Mouse (Mus musculus): ENCODE measurements around the gene Cct7. TPM values are rescaled to one million over a fixed set of nuclear protein-coding genes. Genes with fewer than 3 reads are reported as not detected.
A peak's percentile ranks its signal among the peaks of the same experiment; 100 is the strongest.

Gene Cct7
- polyA plus RNA-seq, 1 experiment from 2014 or later, result 591 TPM

DNA sequence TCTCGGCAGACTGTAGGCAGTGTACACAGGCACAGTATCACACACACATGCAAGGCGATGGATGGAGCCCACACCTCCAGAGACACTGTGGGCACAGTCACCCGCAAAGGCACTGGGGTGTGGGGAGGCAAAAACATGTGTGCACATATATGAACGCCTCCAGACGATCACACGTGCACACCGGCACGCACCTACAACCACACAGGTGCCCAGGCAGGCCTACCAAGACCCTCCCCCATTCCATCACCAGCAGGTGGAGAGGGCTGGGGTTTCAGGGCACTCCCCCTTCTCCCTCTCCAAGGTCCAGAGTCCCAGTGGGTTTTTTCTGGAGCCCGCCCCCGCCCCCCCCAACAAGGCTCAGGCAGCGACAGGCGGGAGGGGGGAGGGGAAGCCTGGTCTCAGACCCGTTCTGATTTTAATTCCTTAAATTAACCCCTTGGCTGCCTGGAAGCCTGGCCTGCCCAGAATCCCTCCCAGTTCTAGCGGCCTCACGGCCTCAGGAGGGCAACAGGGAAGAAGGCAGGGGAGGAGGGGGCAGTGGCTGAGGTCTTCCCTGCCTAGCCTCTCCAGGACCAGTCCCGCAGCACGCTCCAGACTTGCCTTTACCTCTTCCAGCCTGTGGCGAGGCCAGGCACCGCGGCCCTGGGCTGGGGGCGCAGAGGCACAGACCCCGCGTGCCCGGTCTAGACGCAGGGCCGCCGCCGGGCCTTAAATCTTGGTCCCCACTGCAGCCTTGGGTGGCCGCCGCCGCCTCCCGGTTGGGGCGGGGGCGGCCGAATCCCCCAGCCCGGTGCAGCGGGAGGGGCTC, 51.0 kb downstream of the Cct7 start:
- H3K27ac ChIP-seq (replicated peaks; ENCODE audit: low read depth, low read length), result peak overlapping the region; percentile 86
- ATAC-seq (ENCODE audit: low FRiP score, low TSS enrichment) (peak; percentile 82), DNase-seq (peak; percentile 70)
- peaks cover 14% of the 10 kb centered on the region for H3K4me1 ChIP-seq (ENCODE audit: control insufficient read depth, insufficient read depth, low read length)
- H3K27me3 ChIP-seq (ENCODE audit: control insufficient read depth, insufficient read depth, low read length), result no peaks in the 10 kb centered on the region
- H3K9ac ChIP-seq (replicated peaks; ENCODE audit: low read length), result peak overlapping the region; percentile 90
- H3K9me3 ChIP-seq (ENCODE audit: control insufficient read depth, low read length), result no peaks in the 10 kb centered on the region
- no peaks in the 10 kb centered on the region for H3K36me3 ChIP-seq (ENCODE audit: control insufficient read depth, insufficient read depth, low read length)
- peak overlapping the region; percentile 74 for H3K4me3 ChIP-seq (replicated peaks; ENCODE audit: low read depth, low read length)
- H3K4me2 ChIP-seq (ENCODE audit: low read length), result peak overlapping the region; percentile 81
- WGBS, result under 1% methylated on average over 37 of the region's 37 CpGs

DNA sequence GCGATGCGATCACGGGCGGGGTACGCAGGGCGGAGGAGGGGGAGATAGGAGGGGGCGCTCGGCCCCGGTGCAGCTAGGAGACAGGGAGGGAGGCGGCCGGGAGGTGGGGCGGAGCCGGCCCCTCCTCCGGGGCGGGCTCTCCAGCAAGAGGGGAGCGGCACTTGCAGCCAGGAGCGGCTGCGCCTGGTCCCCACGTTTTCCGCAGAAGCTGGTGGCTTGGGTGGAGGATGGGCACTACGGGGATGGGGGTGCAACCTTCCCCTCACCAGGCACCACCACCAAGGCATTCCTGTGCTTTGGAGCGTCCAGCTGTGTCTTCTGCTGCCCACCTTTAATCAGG, 51.6 kb downstream of the Cct7 start, which contains the start of gene Fbxo41:
TSS of gene Fbxo41 (minus strand) at position 84 of the 340 bp plus-strand sequence.
- WGBS, result under 1% methylated on average over 22 of the region's 22 CpGs
- H3K27ac ChIP-seq (replicated peaks; ENCODE audit: low read depth, low read length), result peak within 1 kb of the TSS; percentile 86
- peak; percentile 85 for ATAC-seq (ENCODE audit: low FRiP score, low TSS enrichment)

DNA sequence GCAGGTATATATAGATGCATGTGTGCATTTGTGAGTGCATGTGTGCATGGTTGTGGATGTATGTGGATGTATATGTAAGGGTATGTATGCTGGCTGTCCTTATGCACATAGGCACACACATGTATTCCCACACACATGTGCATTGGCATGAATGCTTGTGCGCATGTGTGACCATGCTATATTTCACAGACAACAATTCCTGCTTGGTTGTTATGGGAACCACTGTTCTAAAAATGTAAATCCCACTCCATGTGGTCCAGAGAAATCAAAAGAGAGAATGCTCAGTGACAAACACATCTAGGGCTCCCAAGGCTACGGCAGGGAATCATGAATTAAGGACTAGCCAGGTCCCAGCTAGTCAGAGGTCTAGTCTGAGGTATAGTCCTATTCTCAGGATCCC, 53.6 kb downstream of the Cct7 start:
- no peak for ATAC-seq (ENCODE audit: low FRiP score, low TSS enrichment)
- H3K4me2 ChIP-seq (ENCODE audit: low read length), result no peak overlapping the region
- H3K4me3 ChIP-seq (replicated peaks; ENCODE audit: low read depth, low read length), result no peak overlapping the region
- H3K36me3 ChIP-seq (ENCODE audit: control insufficient read depth, insufficient read depth, low read length), result no peaks in the 10 kb centered on the region
- no peaks in the 10 kb centered on the region for H3K9me3 ChIP-seq (ENCODE audit: control insufficient read depth, low read length)
- peaks cover 14% of the 10 kb centered on the region for H3K4me1 ChIP-seq (ENCODE audit: control insufficient read depth, insufficient read depth, low read length)
- WGBS, result 30% methylated on average over 2 of the region's 2 CpGs
- H3K9ac ChIP-seq (replicated peaks; ENCODE audit: low read length), result no peak overlapping the region
- peaks cover 12% of the 10 kb centered on the region for H3K27me3 ChIP-seq (ENCODE audit: control insufficient read depth, insufficient read depth, low read length)
- DNase-seq, result no peak
- H3K27ac ChIP-seq (replicated peaks; ENCODE audit: low read depth, low read length), result no peak overlapping the region

More for the DNA sequence above, 51.6 kb downstream of the Cct7 start, which contains the start of gene Fbxo41:
- Histone ChIP-seq H3K27me3 (ENCODE audit: control insufficient read depth, insufficient read depth, low read length) (no peaks in the 10 kb centered on the region), H3K9ac (replicated peaks; ENCODE audit: low read length) (peak within 1 kb of the TSS; percentile 90), H3K9me3 (ENCODE audit: control insufficient read depth, low read length) (no peaks in the 10 kb centered on the region), H3K4me3 (replicated peaks; ENCODE audit: low read depth, low read length) (peak within 1 kb of the TSS; percentile 74), H3K4me1 (ENCODE audit: control insufficient read depth, insufficient read depth, low read length) (peaks cover 14% of the 10 kb centered on the region), H3K36me3 (ENCODE audit: control insufficient read depth, insufficient read depth, low read length) (no peaks in the 10 kb centered on the region), H3K4me2 (ENCODE audit: low read length) (peak within 1 kb of the TSS; percentile 81)
- peak; percentile 83 for DNase-seq

DNA sequence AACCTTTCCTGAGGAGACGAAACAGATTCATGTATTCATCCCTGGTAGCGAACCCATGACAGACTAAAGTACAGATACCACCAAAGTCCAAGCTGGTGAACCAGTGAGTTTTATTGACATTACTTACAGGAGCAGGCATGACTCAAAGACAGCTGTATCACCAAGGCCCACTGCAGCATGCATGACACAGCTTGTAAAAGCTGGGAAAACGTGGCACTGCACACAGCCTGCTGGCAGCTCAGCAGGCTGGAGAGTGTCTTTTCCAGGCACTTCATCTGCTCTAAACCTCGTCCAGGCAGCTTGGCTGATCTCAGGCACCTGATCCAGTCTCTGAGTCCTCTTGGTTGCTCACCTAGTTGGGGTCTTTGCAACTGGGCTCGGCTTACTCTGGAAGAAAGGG, 57.3 kb downstream of the Cct7 start:
- DNase-seq, result no peak
- Histone ChIP-seq H3K27me3 (ENCODE audit: control insufficient read depth, insufficient read depth, low read length) (peaks cover 49% of the 10 kb centered on the region), H3K27ac (replicated peaks; ENCODE audit: low read depth, low read length) (no peak overlapping the region), H3K36me3 (ENCODE audit: control insufficient read depth, insufficient read depth, low read length) (no peaks in the 10 kb centered on the region), H3K9me3 (ENCODE audit: control insufficient read depth, low read length) (no peaks in the 10 kb centered on the region), H3K4me3 (replicated peaks; ENCODE audit: low read depth, low read length) (no peak overlapping the region), H3K4me1 (ENCODE audit: control insufficient read depth, insufficient read depth, low read length) (0 out of 2 replicates have a peak, but pooled peaks cover 13% of the 10 kb centered on the region), H3K9ac (replicated peaks; ENCODE audit: low read length) (no peak overlapping the region), H3K4me2 (ENCODE audit: low read length) (no peak overlapping the region)
- 44% methylated on average over 5 of the region's 5 CpGs for WGBS
- no peak for ATAC-seq (ENCODE audit: low FRiP score, low TSS enrichment)

DNA sequence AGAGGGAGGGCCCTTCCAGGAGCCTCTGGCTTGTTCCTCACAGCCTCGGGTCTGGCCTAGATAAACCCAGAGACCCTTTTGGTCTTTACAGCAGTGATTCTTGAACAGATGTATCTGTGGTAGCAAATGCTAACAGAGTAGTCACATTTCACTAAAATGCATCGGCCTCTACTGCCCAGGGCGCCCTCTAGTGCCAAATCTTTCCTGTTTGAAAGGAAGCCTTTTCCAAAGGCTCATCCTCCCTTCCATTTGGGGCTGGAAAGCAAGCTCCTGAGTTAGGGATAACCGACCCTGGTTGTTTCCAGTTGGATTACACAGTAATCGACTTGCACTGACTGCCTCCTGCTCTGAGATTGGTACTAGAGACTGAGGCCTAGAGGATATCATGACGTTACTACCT, 59.2 kb downstream of the Cct7 start:
- peaks cover 68% of the 10 kb centered on the region for H3K27me3 ChIP-seq (ENCODE audit: control insufficient read depth, insufficient read depth, low read length)
- H3K4me2 ChIP-seq (ENCODE audit: low read length), result no peak overlapping the region
- 0 out of 2 replicates have a peak, but pooled peaks cover 10% of the 10 kb centered on the region for H3K4me1 ChIP-seq (ENCODE audit: control insufficient read depth, insufficient read depth, low read length)
- ATAC-seq (ENCODE audit: low FRiP score, low TSS enrichment) (no peak), DNase-seq (peak; percentile 89)
- no peak overlapping the region for H3K27ac ChIP-seq (replicated peaks; ENCODE audit: low read depth, low read length)
- H3K4me3 ChIP-seq (replicated peaks; ENCODE audit: low read depth, low read length), result no peak overlapping the region
- H3K9ac ChIP-seq (replicated peaks; ENCODE audit: low read length), result no peak overlapping the region
- no peaks in the 10 kb centered on the region for H3K36me3 ChIP-seq (ENCODE audit: control insufficient read depth, insufficient read depth, low read length)
- no peaks in the 10 kb centered on the region for H3K9me3 ChIP-seq (ENCODE audit: control insufficient read depth, low read length)
- under 1% methylated on average over 6 of the region's 6 CpGs for WGBS

DNA sequence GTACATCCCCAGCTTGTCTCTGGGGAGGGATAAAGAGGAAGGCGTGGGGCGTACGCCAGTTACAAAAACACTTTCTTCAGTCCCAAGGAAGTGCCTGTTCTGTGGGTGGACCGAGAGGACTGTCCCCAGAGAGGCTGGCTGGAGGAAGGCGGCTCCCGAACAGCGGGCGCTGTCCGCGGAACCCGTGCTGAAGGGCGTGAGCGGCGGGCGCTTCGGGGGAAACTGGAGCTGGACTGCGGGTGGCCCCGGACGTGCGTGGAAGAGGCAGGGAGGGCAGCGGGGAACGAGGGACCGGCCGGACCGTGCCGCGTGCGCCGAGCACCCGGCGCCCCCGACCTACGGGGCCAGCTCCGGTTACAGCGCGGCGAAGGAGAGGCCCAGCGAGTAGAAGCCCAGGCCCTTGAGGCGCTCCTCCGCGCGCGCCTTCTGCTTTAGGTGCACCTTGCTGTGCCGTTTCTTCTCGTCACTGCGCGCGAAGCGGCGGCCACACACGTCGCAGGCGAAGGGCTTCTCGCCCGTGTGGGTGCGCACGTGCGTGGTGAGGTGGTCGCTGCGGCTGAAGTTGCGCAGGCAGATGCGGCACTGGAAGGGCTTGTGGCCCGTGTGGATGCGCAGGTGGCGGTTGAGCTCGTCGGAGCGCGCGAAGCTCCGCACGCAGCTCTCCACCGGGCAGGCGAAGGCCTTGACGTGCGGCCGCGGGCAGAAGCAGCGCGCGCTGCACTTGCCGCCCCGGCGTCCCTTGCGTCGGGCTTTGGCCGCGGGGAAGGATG, 60.2 kb downstream of the Cct7 start:
- H3K27me3 ChIP-seq (ENCODE audit: control insufficient read depth, insufficient read depth, low read length), result peaks cover 75% of the 10 kb centered on the region
- H3K27ac ChIP-seq (replicated peaks; ENCODE audit: low read depth, low read length), result no peak overlapping the region
- no peak overlapping the region; the same call in 1 of the 2 replicates for H3K9ac ChIP-seq (replicated peaks; ENCODE audit: low read length)
- no peaks in the 10 kb centered on the region for H3K9me3 ChIP-seq (ENCODE audit: control insufficient read depth, low read length)
- H3K4me2 ChIP-seq (ENCODE audit: low read length), result peak overlapping the region; percentile 79
- WGBS, result under 1% methylated on average over 88 of the region's 88 CpGs
- DNase-seq, result peak; percentile 53
- no peaks in the 10 kb centered on the region for H3K36me3 ChIP-seq (ENCODE audit: control insufficient read depth, insufficient read depth, low read length)
- H3K4me1 ChIP-seq (ENCODE audit: control insufficient read depth, insufficient read depth, low read length), result 0 out of 2 replicates have a peak, but pooled peaks cover 10% of the 10 kb centered on the region
- ATAC-seq (ENCODE audit: low FRiP score, low TSS enrichment), result no peak; the same call in 1 of the 2 replicates
- H3K4me3 ChIP-seq (replicated peaks; ENCODE audit: low read depth, low read length), result peak overlapping the region; percentile 35

DNA sequence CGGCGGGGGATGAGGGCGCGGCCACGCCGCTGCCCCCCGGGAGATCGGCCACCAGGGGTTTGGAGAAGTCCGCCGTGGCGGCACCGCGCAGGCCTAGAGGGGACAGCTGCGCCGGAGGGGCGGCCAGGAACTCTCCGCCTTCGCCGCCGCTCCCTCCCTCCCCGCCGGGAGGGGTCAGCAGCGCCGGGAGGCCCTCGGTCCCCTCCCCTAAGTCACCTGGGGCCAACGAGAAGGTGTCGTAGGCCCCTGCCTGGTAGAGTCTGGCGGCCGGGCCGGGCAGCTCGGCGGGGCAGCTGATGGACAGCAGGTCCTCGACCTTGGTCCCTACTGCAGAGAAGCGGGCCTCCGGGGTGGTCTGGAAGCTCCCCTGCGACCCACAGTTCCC, 60.7 kb downstream of the Cct7 start:
- H3K4me3 ChIP-seq (replicated peaks; ENCODE audit: low read depth, low read length), result peak overlapping the region; percentile 35
- H3K27ac ChIP-seq (replicated peaks; ENCODE audit: low read depth, low read length), result no peak overlapping the region
- ATAC-seq (ENCODE audit: low FRiP score, low TSS enrichment) (no peak), DNase-seq (no peak)
- H3K27me3 ChIP-seq (ENCODE audit: control insufficient read depth, insufficient read depth, low read length), result peaks cover 75% of the 10 kb centered on the region
- H3K9me3 ChIP-seq (ENCODE audit: control insufficient read depth, low read length), result no peaks in the 10 kb centered on the region
- H3K36me3 ChIP-seq (ENCODE audit: control insufficient read depth, insufficient read depth, low read length), result no peaks in the 10 kb centered on the region
- peak overlapping the region; percentile 79 for H3K4me2 ChIP-seq (ENCODE audit: low read length)
- H3K4me1 ChIP-seq (ENCODE audit: control insufficient read depth, insufficient read depth, low read length), result 0 out of 2 replicates have a peak, but pooled peaks cover 10% of the 10 kb centered on the region
- no peak overlapping the region; the same call in 1 of the 2 replicates for H3K9ac ChIP-seq (replicated peaks; ENCODE audit: low read length)
- 1% methylated on average over 35 of the region's 36 CpGs for WGBS

DNA sequence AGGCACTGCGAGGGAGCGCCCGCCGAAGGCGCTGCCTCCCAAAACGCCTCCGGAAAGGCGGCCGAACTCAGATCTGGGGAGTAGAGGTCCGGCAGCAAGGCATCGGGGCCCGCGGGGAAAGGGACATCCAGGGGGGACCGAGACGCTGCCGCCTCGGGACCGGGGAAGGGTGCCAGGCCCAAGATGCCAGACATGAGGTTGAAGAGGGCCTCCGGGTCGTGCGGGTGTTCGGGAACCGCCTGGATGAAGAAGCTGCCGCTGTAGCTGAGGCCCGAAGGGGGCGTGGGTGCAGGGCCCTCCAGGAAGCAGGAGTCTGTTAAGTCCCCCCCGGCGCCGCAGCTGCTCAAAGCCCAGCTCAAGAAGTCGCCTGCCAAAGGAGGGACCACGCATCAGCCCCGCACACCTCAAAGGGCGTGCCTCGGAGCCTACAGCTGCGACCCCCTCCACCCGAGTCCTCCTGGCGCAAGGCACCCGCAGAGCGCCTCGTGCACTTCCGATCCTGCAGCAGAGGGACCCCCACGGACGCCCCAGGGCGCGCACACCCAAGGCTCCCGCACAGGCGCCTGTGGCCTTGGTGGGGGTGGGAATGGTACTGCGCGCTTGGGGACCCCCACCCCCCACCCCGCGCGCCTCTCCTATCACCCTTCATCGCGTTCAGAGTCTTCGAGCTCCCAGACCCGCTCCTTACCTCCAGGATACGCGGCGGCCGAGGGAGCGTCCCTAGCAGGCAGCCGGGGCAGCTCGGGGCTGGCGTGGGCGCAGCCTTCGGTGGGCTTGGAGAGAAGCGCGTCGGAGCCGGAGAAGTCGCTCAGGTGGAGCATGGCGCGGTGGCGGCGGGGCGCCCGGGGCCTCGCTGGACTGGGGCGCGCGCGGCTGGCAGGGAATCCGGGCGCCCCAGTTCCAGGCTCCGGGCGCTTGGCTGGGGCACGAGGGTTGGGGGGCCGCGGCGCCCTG, 61.5 kb downstream of the Cct7 start:
- Histone ChIP-seq H3K4me2 (ENCODE audit: low read length) (peak overlapping the region; percentile 79), H3K4me1 (ENCODE audit: control insufficient read depth, insufficient read depth, low read length) (peaks cover 14% of the 10 kb centered on the region), H3K4me3 (replicated peaks; ENCODE audit: low read depth, low read length) (peak overlapping the region; percentile 41), H3K27me3 (ENCODE audit: control insufficient read depth, insufficient read depth, low read length) (peaks cover 75% of the 10 kb centered on the region), H3K9me3 (ENCODE audit: control insufficient read depth, low read length) (no peaks in the 10 kb centered on the region), H3K27ac (replicated peaks; ENCODE audit: low read depth, low read length) (no peak overlapping the region), H3K36me3 (ENCODE audit: control insufficient read depth, insufficient read depth, low read length) (no peaks in the 10 kb centered on the region), H3K9ac (replicated peaks; ENCODE audit: low read length) (peak overlapping the region; percentile 36; the same call in 1 of the 2 replicates)
- DNase-seq, result peak; percentile 55
- under 1% methylated on average over 88 of the region's 90 CpGs for WGBS
- peak; percentile 28; the same call in 1 of the 2 replicates for ATAC-seq (ENCODE audit: low FRiP score, low TSS enrichment)
